Mouse (Mus musculus): ENCODE measurements around the gene Hormad1.

Hormad1 gene

GRCm38 (mm10) chr3:95636072-95636471, 76.6 kb downstream of the Hormad1 start:
- DNase-seq (ENCODE audit: low spot score in 2 of 2) = no peak
